Mouse (Mus musculus) embryonic facial prominence, embryonic 12.5 days (tissue): ENCODE measurements at regions not wholly inside any gene's neighbourhood (a gene's known extent, or its start where the extent isn't known, plus 50 kb on each side); places are given as distances from the start of the nearest gene placed in this dataset.
A peak's percentile ranks its signal among the peaks of the same experiment; 100 is the strongest.

ENCODE experiments used
- ATAC-seq: fragments of 200-750 bp; cut with Nextera tagmentation; 2 replicates; pipeline ENCODE4 v1.8.0; 2017; ENCODE audit not compliant: insufficient number of reproducible peaks, insufficient read depth, low FRiP score, low TSS enrichment
- H3K27ac ChIP-seq: fragments of 300-500 bp; sonication (generic); 2 replicates; pipeline ENCODE4 v1.5.1; 2016; ENCODE audit warnings: mild to moderate bottlenecking
- H3K27me3 ChIP-seq: fragments of 300-500 bp; sonication (generic); 2 replicates; pipeline ENCODE4 v1.6.1; 2016; ENCODE audit warnings: mild to moderate bottlenecking, moderate library complexity
- H3K36me3 ChIP-seq: fragments of 300-500 bp; sonication (generic); 2 replicates; pipeline ENCODE4 v1.6.1; 2016; ENCODE audit warnings: mild to moderate bottlenecking
- H3K4me1 ChIP-seq: fragments of 300-500 bp; sonication (generic); 2 replicates; pipeline ENCODE4 v1.6.1; 2016
- H3K4me2 ChIP-seq: fragments of 300-500 bp; sonication (generic); replicated peaks from 2 replicates; pipeline ENCODE4 v1.6.1; 2016; ENCODE audit warnings: mild to moderate bottlenecking, moderate library complexity
- H3K4me3 ChIP-seq: fragments of 300-500 bp; sonication (generic); 2 replicates; pipeline ENCODE4 v1.5.1; 2016; ENCODE audit warnings: mild to moderate bottlenecking
- H3K9ac ChIP-seq: fragments of 300-500 bp; sonication (generic); 2 replicates; pipeline ENCODE4 v1.6.1; 2016; ENCODE audit warnings: mild to moderate bottlenecking, moderate library complexity
- H3K9me3 ChIP-seq: fragments of 300-500 bp; sonication (generic); 2 replicates; pipeline ENCODE4 v1.6.1; 2016; ENCODE audit warnings: mild to moderate bottlenecking, moderate library complexity
- WGBS: fragments of 180-500 bp; shearing (Covaris S2); methylation state at CpG from one replicate; pipeline ENCODE4 v1.1.7; 2016; 5-methylcytosine and 5-hydroxymethylcytosine counted together

- no peak for ATAC-seq
- no peaks in the 10 kb centered on the region for H3K36me3 ChIP-seq
Measured at GRCm38 (mm10) chr8:87155819-87156425, 270.9 kb upstream of the N4bp1 start.

DNA sequence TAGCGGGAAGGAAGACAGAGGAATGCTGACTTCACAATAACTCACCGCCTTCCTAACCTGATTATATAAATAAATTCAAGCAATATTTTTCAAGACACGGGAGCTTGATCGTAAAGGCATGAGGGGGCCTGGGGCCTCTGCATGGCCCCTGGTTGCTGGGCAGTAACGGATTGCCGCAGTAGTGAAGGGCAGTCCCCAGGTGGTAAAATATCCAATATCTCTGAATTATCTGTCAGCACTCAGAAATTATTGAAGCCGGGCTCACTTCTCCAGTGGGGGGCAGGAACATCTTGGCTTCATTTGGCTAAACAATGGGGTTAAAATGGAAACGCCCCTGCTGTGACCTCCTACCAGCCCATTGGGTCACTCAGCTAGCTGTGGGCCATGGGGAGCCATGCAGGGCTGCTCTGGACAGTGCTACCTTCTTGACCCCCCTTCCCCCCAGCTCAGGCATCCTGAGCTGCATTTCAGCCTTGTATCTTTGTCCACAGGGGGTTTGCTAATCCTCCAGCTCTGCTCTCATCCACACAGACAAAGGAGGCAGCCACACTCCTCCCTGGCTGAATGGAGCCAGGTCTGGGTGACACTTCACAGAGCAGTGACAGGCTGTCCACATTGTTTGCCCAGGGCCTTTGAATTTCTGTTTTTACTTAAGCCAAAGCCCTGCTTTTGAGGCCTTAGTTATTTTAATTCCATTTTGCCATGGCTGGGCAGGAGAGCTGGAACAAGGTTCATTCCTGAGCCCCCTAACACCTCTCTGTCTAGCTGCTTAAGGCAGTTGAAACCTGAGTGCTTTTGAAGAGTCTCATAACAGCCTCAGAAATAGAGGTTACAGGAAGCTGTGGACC, 267.2 kb upstream of the N4bp1 start:
- H3K9me3 ChIP-seq = no peaks in the 10 kb centered on the region
- no peak overlapping the region for H3K27ac ChIP-seq
- H3K4me1 ChIP-seq = peaks cover 11% of the 10 kb centered on the region
- H3K4me3 ChIP-seq = no peak overlapping the region
- no peak overlapping the region for H3K9ac ChIP-seq
- no peak overlapping the region for H3K4me2 ChIP-seq
- H3K27me3 ChIP-seq = no peaks in the 10 kb centered on the region
- peak; percentile 75 for ATAC-seq
- WGBS = 24% methylated on average over 8 of the region's 8 CpGs
- H3K36me3 ChIP-seq = no peaks in the 10 kb centered on the region

More at GRCm38 (mm10) chr8:87155819-87156425, 270.9 kb upstream of the N4bp1 start:
- Histone ChIP-seq H3K27ac (no peak overlapping the region), H3K4me3 (no peak overlapping the region), H3K9ac (no peak overlapping the region), H3K4me1 (peaks cover 11% of the 10 kb centered on the region), H3K27me3 (no peaks in the 10 kb centered on the region), H3K9me3 (no peaks in the 10 kb centered on the region), H3K4me2 (no peak overlapping the region)
- 76% methylated on average over 10 of the region's 10 CpGs for WGBS

DNA sequence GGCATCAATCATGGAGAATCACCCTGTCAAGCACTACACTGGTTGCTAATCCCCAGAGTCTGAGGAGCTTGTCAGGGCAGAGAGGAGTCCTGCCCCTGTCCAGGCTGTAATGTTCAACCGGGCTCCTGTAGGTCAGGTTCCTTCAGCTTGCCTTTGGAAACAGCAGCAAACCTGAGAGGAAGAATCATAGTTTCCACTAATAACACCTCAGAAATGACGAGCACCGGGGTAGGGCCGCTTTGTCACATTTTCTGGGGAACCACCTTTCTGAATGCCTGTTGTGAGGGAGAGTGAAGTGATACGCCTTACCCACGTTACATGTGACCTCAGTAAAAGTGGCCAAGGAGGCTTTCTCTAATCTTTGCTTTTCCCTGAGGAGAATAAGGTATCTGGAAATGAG, 263.8 kb upstream of the N4bp1 start:
- no peak overlapping the region for H3K9ac ChIP-seq
- no peak for ATAC-seq
- no peaks in the 10 kb centered on the region for H3K36me3 ChIP-seq
- no peaks in the 10 kb centered on the region for H3K27me3 ChIP-seq
- H3K27ac ChIP-seq = no peak overlapping the region
- 84% methylated on average over 6 of the region's 6 CpGs for WGBS
- peaks cover 5% of the 10 kb centered on the region; the same call in 1 of the 2 replicates for H3K9me3 ChIP-seq
- peaks cover 11% of the 10 kb centered on the region for H3K4me1 ChIP-seq
- no peak overlapping the region for H3K4me2 ChIP-seq
- no peak overlapping the region for H3K4me3 ChIP-seq

DNA sequence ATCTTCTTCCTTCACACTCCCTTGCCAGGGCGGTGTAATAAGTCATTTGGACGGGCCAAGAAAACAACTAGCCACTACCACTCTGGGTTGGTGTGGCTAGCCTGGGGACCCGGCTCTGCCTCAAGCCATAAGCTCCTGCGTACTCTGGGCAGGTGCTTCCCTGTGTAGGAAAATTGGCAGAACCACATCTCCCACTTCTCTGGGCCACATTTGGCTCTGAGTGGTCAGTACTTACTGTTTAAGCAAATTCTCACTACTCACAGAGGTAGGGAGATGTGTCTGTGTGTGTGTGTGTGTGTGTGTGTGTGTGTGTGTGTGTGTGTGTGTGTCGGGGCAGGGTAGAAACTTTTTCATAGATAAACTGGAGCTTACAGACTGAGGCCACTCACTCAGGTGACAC, 262.6 kb upstream of the N4bp1 start:
- peaks cover 7% of the 10 kb centered on the region; the same call in 1 of the 2 replicates for H3K9me3 ChIP-seq

DNA sequence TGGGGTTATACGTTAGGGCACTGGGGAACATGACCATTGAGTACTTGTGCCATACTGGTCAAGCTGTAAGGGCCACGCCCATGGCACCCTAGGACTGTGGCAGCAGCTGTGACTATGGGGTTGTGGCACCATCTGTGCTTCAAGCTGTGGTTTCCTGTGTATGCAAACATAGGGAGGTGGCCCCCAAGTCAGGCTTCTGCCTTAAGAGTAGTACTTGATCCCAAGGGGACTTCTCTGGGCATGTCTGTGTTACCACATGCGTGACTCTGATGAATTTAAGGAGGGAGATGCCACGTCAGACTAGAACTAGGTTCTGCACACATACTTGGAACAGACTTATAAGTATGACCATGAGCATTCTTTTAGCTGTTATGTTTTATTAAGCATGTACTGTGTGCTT, 252.4 kb upstream of the N4bp1 start:
- H3K4me2 ChIP-seq = no peak overlapping the region
- no peak overlapping the region for H3K27ac ChIP-seq
- no peaks in the 10 kb centered on the region for H3K27me3 ChIP-seq
- no peak overlapping the region for H3K4me3 ChIP-seq
- 85% methylated on average over 4 of the region's 4 CpGs for WGBS
- H3K4me1 ChIP-seq = no peaks in the 10 kb centered on the region
- no peaks in the 10 kb centered on the region for H3K9me3 ChIP-seq
- no peaks in the 10 kb centered on the region for H3K36me3 ChIP-seq
- ATAC-seq = no peak
- H3K9ac ChIP-seq = no peak overlapping the region

More for the DNA sequence above, 262.6 kb upstream of the N4bp1 start:
- H3K27ac ChIP-seq = no peak overlapping the region
- WGBS = 78% methylated on average over 5 of the region's 5 CpGs
- H3K4me1 ChIP-seq = peaks cover 8% of the 10 kb centered on the region
- H3K27me3 ChIP-seq = no peaks in the 10 kb centered on the region
- H3K4me3 ChIP-seq = no peak overlapping the region
- H3K36me3 ChIP-seq = no peaks in the 10 kb centered on the region
- no peak overlapping the region for H3K9ac ChIP-seq
- H3K4me2 ChIP-seq = no peak overlapping the region
- ATAC-seq = no peak

- Histone ChIP-seq H3K9ac (no peak overlapping the region), H3K4me3 (no peak overlapping the region), H3K4me2 (no peak overlapping the region), H3K4me1 (no peaks in the 10 kb centered on the region), H3K9me3 (no peaks in the 10 kb centered on the region), H3K27ac (no peak overlapping the region), H3K27me3 (no peaks in the 10 kb centered on the region), H3K36me3 (no peaks in the 10 kb centered on the region)
- no peak for ATAC-seq
- 77% methylated on average over 3 of the region's 3 CpGs for WGBS
Measured at GRCm38 (mm10) chr8:87131716-87132115, 246.7 kb upstream of the N4bp1 start.

GRCm38 (mm10) chr8:87130691-87131090, 245.6 kb upstream of the N4bp1 start:
- Histone ChIP-seq H3K9ac (no peak overlapping the region), H3K9me3 (no peaks in the 10 kb centered on the region), H3K27ac (no peak overlapping the region), H3K36me3 (no peaks in the 10 kb centered on the region), H3K4me3 (no peak overlapping the region), H3K4me2 (no peak overlapping the region), H3K27me3 (no peaks in the 10 kb centered on the region), H3K4me1 (no peaks in the 10 kb centered on the region)
- WGBS = 41% methylated on average over 3 of the region's 3 CpGs
- ATAC-seq = no peak

- no peak overlapping the region for H3K4me2 ChIP-seq
- no peak overlapping the region for H3K4me3 ChIP-seq
- no peak overlapping the region for H3K9ac ChIP-seq
- 75% methylated on average over 4 of the region's 4 CpGs for WGBS
- no peak overlapping the region for H3K27ac ChIP-seq
- ATAC-seq = no peak
- H3K27me3 ChIP-seq = no peaks in the 10 kb centered on the region
- H3K4me1 ChIP-seq = no peaks in the 10 kb centered on the region
- no peaks in the 10 kb centered on the region for H3K36me3 ChIP-seq
- no peaks in the 10 kb centered on the region for H3K9me3 ChIP-seq
Measured at GRCm38 (mm10) chr8:87128593-87128992, 243.5 kb upstream of the N4bp1 start.

DNA sequence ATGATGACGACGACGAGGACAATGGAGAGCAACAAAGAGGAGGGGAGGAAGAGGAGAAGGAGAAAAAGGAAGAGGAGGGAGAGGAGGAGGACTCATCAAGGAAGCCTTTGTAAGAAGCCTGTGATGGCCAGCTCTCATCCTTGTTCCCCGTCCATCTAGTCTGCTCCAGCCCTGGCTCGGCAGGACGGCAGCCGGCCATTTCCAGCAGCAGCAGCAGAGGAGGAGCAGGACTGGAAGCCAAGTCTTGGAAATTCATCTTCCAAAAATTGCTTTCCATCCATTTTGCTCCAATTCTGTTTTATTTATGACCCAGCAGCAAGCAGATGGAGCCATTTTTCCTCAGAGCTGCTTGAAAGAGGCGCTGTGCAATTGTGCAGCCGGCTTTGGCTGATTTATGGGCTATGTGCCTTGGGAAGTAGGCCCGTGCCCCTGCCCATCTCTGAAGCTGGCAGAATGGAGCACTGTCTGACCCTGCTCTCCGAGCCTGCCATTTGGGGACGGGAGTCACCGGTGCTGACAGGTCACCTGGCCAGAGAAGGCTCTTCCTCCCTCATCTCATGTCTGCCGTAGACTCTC, 231.2 kb upstream of the N4bp1 start:
- Histone ChIP-seq H3K9me3 (no peaks in the 10 kb centered on the region), H3K27ac (no peak overlapping the region), H3K36me3 (no peaks in the 10 kb centered on the region; the same call in 1 of the 2 replicates), H3K9ac (no peak overlapping the region), H3K4me2 (no peak overlapping the region), H3K4me1 (no peaks in the 10 kb centered on the region), H3K4me3 (no peak overlapping the region), H3K27me3 (no peaks in the 10 kb centered on the region)
- WGBS = 83% methylated on average over 14 of the region's 14 CpGs
- ATAC-seq = no peak

- H3K4me1 ChIP-seq = no peaks in the 10 kb centered on the region
- H3K36me3 ChIP-seq = no peaks in the 10 kb centered on the region; the same call in 1 of the 2 replicates
- no peak overlapping the region for H3K4me2 ChIP-seq
- no peaks in the 10 kb centered on the region for H3K27me3 ChIP-seq
- H3K4me3 ChIP-seq = no peak overlapping the region
- 81% methylated on average over 7 of the region's 7 CpGs for WGBS
- no peak overlapping the region for H3K9ac ChIP-seq
- ATAC-seq = no peak
- no peak overlapping the region for H3K27ac ChIP-seq
- H3K9me3 ChIP-seq = no peaks in the 10 kb centered on the region
Measured at GRCm38 (mm10) chr8:87112355-87112754, 227.3 kb upstream of the N4bp1 start.

GRCm38 (mm10) chr8:87105106-87105505, 220.0 kb upstream of the N4bp1 start:
- no peak for ATAC-seq
- 72% methylated on average over 7 of the region's 7 CpGs for WGBS
- Histone ChIP-seq H3K9me3 (no peaks in the 10 kb centered on the region), H3K4me2 (no peak overlapping the region), H3K4me1 (no peaks in the 10 kb centered on the region), H3K27ac (no peak overlapping the region), H3K4me3 (no peak overlapping the region), H3K27me3 (no peaks in the 10 kb centered on the region), H3K9ac (no peak overlapping the region), H3K36me3 (no peaks in the 10 kb centered on the region)

- Histone ChIP-seq H3K4me2 (no peak overlapping the region), H3K4me1 (no peaks in the 10 kb centered on the region), H3K36me3 (no peaks in the 10 kb centered on the region), H3K4me3 (no peak overlapping the region), H3K9ac (no peak overlapping the region), H3K27ac (no peak overlapping the region), H3K27me3 (no peaks in the 10 kb centered on the region), H3K9me3 (no peaks in the 10 kb centered on the region)
- ATAC-seq = no peak
- WGBS = 54% methylated on average over 2 of the region's 2 CpGs
Measured at GRCm38 (mm10) chr8:87095211-87095610, 210.2 kb upstream of the N4bp1 start.
